Mouse (Mus musculus): ENCODE data around the gene Hand1. TPM values are rescaled to one million over a fixed set of nuclear protein-coding genes. Genes with fewer than 3 reads are reported as not detected.
"Not testable (repeated sequence)": the region's sequence is repeated elsewhere in the genome, so short reads cannot be mapped to it uniquely, and the experiment has no call there.

Hand1 gene
- total RNA-seq, 2 experiments from 2014 or later: not detected

DNA sequence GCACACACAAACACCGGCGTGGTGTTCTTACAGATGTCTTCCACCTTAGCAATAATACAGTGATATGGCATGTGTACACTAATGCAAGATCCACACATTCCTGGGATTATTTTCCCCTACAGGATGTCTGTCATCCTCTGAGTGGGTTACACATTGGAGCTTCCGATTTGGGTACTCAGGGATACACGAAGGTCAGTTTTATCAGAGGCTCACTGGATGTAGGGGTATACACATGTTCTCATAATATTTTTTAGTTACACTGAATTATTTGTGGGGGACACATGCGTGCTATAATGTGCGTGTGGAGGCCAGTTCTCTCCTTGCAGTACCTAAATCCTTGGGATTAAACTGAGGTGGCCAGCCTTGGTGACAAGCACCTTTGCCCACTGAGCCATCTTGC, 1.4 kb upstream of the Hand1 start:
- no peak for DNase-seq (ENCODE audit: low spot score in 2 of 2)

GRCm38 (mm10) chr11:57833296-57833977, 819 bp upstream of the Hand1 start:
- no peak for DNase-seq (ENCODE audit: low spot score in 2 of 2)

- no peak for DNase-seq (ENCODE audit: low spot score in 2 of 2)
Measured at GRCm38 (mm10) chr11:57831861-57832260, 757 bp downstream of the Hand1 start.

GRCm38 (mm10) chr11:57831281-57831781, 1.3 kb downstream of the Hand1 start:
- no peak for DNase-seq (ENCODE audit: low spot score in 2 of 2)

DNA sequence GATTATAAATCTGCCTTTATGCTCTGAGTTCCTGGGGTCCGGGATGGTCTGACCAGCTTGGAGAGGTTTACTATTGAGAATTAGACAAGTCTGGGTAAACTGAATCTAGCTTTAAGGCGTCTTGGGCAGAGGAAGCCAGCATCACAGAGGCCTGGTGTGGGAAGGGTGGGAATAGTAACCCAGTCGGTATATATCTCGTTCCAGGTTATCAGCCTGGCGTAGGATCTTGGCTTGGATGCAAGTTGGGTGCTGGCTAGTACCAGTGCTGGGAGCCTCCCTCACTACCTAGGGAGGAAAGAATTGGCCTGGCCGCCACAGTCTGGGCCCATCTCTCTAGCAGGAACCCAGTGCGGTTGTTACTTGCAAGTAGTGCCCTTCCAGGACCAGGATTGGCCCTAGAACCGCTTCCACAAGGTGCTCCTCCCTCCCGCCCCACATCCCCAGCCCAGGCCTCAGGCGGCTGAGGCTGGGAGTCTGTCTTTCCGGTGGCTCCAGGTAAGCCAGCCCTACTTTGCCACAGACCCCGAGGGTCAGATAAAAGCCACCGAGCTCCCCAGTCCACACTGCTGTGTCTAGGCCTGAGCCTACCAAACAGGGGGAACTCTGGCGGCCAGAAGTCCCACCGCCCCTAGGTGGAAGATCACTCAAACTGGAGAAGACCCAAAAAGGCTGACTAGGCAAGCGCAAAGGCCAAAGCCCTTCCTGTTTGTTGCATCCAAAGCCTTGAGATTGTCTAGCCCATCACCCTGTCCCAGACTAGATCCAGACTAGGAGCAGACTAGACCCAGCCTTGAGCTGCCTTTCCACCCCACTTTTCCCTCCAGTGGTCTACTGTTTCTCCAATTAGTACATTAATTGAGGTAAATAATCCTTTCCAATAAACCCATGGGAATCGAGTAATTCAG, 2.5 kb downstream of the Hand1 start:
- DNase-seq (ENCODE audit: low spot score in 2 of 2): no peak

DNA sequence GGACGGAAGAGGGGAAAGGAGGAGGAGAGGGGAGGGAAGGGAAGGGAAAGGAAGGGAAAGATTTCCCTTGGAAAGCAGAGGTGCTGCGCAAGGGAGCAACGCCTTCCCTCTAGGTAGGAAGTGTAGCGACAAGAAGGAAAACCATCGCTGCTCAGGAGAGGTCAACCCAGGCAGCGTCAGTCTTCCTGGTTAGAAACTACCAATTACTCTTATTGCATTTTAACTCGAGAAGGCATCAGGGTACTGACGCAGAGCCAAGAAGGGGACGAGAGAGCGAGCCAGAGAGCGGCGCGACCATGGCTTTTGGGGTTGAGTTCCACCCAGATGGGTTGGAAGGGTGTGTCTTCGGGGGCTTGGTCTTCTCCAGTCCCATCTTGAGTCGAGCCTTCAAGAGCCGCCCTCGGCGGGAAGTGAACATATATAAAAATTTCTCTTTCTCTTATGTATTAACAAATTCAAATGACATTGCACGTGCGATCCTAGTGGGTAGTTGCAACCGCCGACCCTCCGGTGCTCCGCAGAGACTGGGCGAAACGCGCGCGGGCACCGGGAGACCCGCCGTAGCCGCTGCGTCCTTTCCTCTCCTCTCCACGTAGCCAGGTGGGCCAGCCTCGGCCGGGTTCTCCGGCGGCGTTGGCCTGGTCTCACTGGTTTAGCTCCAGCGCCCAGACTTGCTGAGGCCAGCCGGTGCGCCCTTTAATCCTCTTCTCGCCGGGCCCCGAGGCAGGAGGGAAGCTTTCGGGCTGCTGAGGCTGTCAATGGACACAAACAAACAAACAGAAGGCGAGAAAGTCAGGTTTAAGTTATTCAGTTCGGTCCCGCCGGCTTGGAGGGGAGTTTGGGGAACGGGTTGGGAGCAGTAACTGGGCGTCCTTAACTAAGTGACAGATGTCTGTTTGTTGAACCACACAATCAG, 3.4 kb downstream of the Hand1 start:
- DNase-seq (ENCODE audit: low spot score in 2 of 2): no peak

GRCm38 (mm10) chr11:57827915-57828545, 4.6 kb downstream of the Hand1 start:
- DNase-seq (ENCODE audit: low spot score in 2 of 2): no peak

- no peak for DNase-seq (ENCODE audit: low spot score in 2 of 2)
Measured at GRCm38 (mm10) chr11:57827048-57827914, 5.3 kb downstream of the Hand1 start.

DNA sequence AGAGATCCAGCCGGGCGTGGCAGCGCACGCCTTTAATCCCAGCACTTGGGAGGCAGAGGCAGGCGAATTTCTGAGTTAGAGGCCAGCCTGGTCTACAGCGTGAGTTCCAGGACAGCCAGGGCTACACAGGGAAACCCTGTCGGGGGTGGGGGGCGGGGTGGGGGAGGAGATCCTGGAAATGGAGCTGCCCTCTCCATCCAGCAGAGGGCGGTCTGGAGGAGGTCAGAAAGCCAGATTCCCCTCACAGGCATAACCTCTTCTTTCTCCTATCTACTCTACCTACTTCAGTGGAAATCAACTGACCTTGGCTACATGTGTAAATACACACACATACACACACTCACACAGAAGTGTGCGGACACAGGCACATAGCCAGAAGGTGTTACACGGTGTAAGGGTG, 7.4 kb downstream of the Hand1 start:
- DNase-seq (ENCODE audit: low spot score in 2 of 2): not testable (repeated sequence)

DNA sequence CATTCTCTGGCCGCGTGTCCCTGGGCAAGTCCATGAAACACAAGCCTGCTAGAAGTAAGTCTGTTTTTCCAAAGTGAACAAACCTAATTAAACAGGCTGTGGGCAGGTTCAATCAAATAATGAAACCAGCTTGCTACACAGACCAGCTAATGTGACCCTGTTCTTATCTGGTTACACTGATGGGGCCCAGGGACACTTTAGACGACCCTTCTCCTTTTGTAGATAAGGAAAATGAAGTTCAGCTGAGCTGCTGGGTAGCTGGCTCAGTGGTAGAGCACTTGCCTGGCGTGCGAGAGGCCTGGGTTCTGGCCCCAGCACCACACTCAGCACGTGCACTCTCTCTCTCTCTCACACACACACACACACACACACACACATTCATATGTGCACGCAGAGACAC, 8.9 kb downstream of the Hand1 start:
- no peak for DNase-seq (ENCODE audit: low spot score in 2 of 2)

DNA sequence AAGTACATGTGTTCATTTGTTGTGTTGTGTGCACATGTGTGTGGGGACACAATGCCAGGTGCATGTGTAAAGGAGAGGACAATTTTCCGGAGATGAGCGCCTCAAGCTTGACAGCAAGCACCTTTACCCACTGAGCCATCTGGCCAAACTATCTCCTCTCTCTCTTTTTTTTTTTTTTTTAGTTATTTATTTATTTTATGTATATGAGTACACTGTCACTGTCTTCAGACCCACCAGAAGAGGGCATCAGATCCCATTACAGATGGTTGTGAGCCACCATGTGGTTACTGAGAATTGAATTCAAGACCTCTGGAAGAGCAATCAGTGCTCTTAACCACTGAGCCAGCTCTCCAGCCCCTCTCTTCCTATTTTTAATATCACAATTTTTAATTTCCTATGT, 9.5 kb downstream of the Hand1 start:
- DNase-seq (ENCODE audit: low spot score in 2 of 2): not testable (repeated sequence)

- peak; percentile 89 to 91 for DNase-seq (ENCODE audit: low spot score in 2 of 2)
Measured at GRCm38 (mm10) chr11:57819999-57820581, 12.5 kb downstream of the Hand1 start.

- DNase-seq (ENCODE audit: low spot score in 2 of 2): no peak
Measured at GRCm38 (mm10) chr11:57818189-57818588, 14.4 kb downstream of the Hand1 start.

- no peak for DNase-seq (ENCODE audit: low spot score in 2 of 2)
Measured at GRCm38 (mm10) chr11:57813641-57814040, 19.0 kb downstream of the Hand1 start.

- no peak for DNase-seq (ENCODE audit: low spot score in 2 of 2)
Measured at GRCm38 (mm10) chr11:57812212-57812611, 20.4 kb downstream of the Hand1 start.

DNA sequence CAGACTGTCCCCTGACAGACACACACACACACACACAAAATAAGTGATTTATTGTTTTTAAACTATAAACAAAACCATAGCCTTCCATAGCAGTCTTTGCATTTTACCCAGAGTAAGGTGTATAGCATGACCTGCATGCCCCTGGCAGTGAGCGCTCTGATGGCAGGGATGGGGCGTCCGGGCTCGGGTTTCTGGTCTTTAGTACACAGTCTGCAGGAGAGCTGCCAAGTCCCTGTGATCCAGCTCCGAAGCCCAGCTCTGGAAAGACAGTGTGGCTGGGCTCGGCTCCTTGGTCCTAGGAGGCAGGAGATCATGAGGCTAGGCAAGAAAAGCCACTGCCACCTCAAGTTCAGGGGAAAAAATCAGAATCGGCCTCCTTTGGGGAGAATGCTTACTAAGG, 21.6 kb downstream of the Hand1 start:
- no peak for DNase-seq (ENCODE audit: low spot score in 2 of 2)

- DNase-seq (ENCODE audit: low spot score in 2 of 2): no peak
Measured at GRCm38 (mm10) chr11:57809732-57810098, 22.9 kb downstream of the Hand1 start.

DNA sequence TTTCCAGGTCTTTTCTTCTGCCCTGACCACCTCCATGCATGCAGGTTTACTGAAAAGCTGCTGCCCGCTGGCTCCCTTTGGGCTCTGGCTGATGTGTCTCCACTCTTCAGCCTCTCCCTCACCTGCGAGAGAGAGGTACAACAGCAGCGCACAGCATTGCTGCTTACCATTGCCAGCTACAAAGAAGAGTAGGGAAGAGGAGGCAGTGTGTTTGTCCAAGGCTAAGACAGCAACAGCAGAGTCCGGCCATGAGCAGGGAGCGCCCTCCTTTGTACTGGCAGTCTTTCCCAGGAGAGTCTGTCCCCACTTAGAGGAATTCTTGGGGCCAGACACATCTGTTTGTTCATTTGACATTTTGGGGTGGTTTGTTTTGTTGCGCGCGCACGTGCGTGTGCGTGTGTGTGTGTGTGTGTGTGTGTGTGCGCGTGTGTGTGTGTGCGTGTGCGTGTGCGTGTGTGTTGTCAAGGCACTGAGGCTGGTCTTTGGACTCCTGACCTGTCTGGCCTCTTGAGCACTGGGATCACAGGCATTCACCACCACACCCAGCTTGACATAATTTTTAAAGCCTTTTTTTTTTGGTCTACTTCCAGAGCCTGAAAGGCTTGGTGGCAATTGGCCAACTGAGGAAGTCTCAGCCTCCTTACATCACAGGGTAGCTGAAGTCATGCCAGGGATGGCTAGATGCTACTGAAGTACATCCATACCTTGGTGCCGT, 23.4 kb downstream of the Hand1 start:
- DNase-seq (ENCODE audit: low spot score in 2 of 2): no peak

GRCm38 (mm10) chr11:57805047-57805446, 27.6 kb downstream of the Hand1 start:
- DNase-seq (ENCODE audit: low spot score in 2 of 2): no peak
